Mouse (Mus musculus): Measurements from ENCODE around the gene Serf1. TPM values are rescaled to one million over a fixed set of nuclear protein-coding genes. Genes with fewer than 3 reads are reported as not detected.

Gene Serf1
- total RNA-seq, 1 experiment, result 11.0 TPM

DNA sequence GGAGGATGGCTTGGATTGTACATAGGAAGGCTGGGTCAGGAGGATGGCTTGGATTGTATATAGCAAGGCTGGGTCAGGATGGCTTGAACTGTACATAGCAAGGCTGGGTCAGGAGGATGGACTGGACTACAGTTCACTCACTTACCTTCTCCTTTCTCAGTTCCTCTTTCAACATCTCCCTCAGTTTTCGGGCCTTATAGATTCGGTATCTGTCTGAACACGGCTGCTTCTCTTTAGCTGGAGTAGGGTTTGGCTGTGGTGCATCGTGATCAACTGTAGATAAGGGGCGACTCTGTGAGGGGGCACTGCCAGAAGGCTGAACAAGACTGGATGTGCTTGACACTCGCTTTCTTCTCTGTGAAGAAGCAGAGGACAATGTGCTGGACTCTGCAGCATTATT lies 9.0 kb upstream of the Serf1 start:
- no peak for DNase-seq (ENCODE audit: low read depth, low spot score)
- H3K4me3 ChIP-seq (ENCODE audit: insufficient read depth in 1 of 2, low read depth in 1 of 2, low read length in 2 of 2, poor library complexity in 1 of 2, severe bottlenecking in 1 of 2), result no peak overlapping the region
- H3K9ac ChIP-seq (ENCODE audit: insufficient read depth, low read depth, low read length, poor library complexity, severe bottlenecking), result peak overlapping the region; percentile 32
- in situ Hi-C loops (cut with MboI; ENCODE audit: low sequenced_read_pairs in 2 of 2, unreplicated experiment in 2 of 2), result loop anchor here in 1 of 2 experiments (25.0 kb wide), 2 partner anchors 538 to 713 kb away; no protein-coding TSS in a partner anchor
- no peak for TF ChIP-seq ZNF384 (IDR thresholded peaks at IDR 0.05; ENCODE audit: low read depth, low read length)
- no peak for TF ChIP-seq MAFK (IDR thresholded peaks at IDR 0.05; ENCODE audit: insufficient read depth, low read depth, low read length)
- TF ChIP-seq ZC3H11A (IDR thresholded peaks at IDR 0.05; ENCODE audit: borderline replicate concordance, low read depth, low read length), result no peak
- no peak for TF ChIP-seq CHD2 (IDR thresholded peaks at IDR 0.05; ENCODE audit: low read depth, low read length)
- TF ChIP-seq HCFC1 (IDR thresholded peaks at IDR 0.05; ENCODE audit: borderline replicate concordance, insufficient read depth, low read length), result no peak
- no peaks in the 10 kb centered on the region for H3K9me3 ChIP-seq (ENCODE audit: control insufficient read depth, insufficient read depth, low read depth, low read length)
- no peak overlapping the region for H3K27ac ChIP-seq (ENCODE audit: insufficient read depth, low read depth, low read length, poor library complexity, severe bottlenecking)
- H3K4me1 ChIP-seq (ENCODE audit: control insufficient read depth in 2 of 2, insufficient read depth in 2 of 2, low read length in 2 of 2, poor library complexity in 1 of 2), result peaks cover 0 to 2% of the 10 kb centered on the region in 2 experiments; a peak in 1 of 4 replicates
- H3K36me3 ChIP-seq (ENCODE audit: control insufficient read depth, insufficient read depth, low read length, poor library complexity, severe bottlenecking), result peaks cover 14% of the 10 kb centered on the region

GRCm38 (mm10) chr13:100103052-100103658 lies 4.7 kb upstream of the Serf1 start:
- Histone ChIP-seq H3K4me1 (ENCODE audit: control insufficient read depth in 2 of 2, insufficient read depth in 2 of 2, low read length in 2 of 2, poor library complexity in 1 of 2) (peaks cover 0 to 2% of the 10 kb centered on the region in 2 experiments; a peak in 1 of 4 replicates), H3K9ac (ENCODE audit: insufficient read depth, low read depth, low read length, poor library complexity, severe bottlenecking) (peak overlapping the region; percentile 97), H3K27ac (ENCODE audit: insufficient read depth, low read depth, low read length, poor library complexity, severe bottlenecking) (peak overlapping the region; percentile 74; the same call in 1 of the 2 replicates)

GRCm38 (mm10) chr13:100103748-100104254 lies 4.0 kb upstream of the Serf1 start, which contains the start of gene Bdp1:
Gene Bdp1 (minus strand): TSS chr13:100104070.
- TF ChIP-seq ZC3H11A (IDR thresholded peaks at IDR 0.05; ENCODE audit: borderline replicate concordance, low read depth, low read length), result no peak
- peak; percentile 89 for TF ChIP-seq HCFC1 (IDR thresholded peaks at IDR 0.05; ENCODE audit: borderline replicate concordance, insufficient read depth, low read length)
- peak; percentile 97 for TF ChIP-seq ZNF384 (IDR thresholded peaks at IDR 0.05; ENCODE audit: low read depth, low read length)
- peak within 1 kb of the TSS; percentile 74 for H3K27ac ChIP-seq (ENCODE audit: insufficient read depth, low read depth, low read length, poor library complexity, severe bottlenecking)
- H3K9ac ChIP-seq (ENCODE audit: insufficient read depth, low read depth, low read length, poor library complexity, severe bottlenecking), result peak within 1 kb of the TSS; percentile 97
- peaks cover 0 to 2% of the 10 kb centered on the region in 2 experiments; a peak in 1 of 4 replicates for H3K4me1 ChIP-seq (ENCODE audit: control insufficient read depth in 2 of 2, insufficient read depth in 2 of 2, low read length in 2 of 2, poor library complexity in 1 of 2)
- peaks cover 2% of the 10 kb centered on the region; the same call in 1 of the 2 replicates for H3K36me3 ChIP-seq (ENCODE audit: control insufficient read depth, insufficient read depth, low read length, poor library complexity, severe bottlenecking)
- in situ Hi-C loops (cut with MboI; ENCODE audit: low sequenced_read_pairs in 2 of 2, unreplicated experiment in 2 of 2), result no loop called here
- DNase-seq (ENCODE audit: low read depth, low spot score), result peak; percentile 86
- H3K9me3 ChIP-seq (ENCODE audit: control insufficient read depth, insufficient read depth, low read depth, low read length), result no peaks in the 10 kb centered on the region
- H3K4me3 ChIP-seq (ENCODE audit: insufficient read depth in 1 of 2, low read depth in 1 of 2, low read length in 2 of 2, poor library complexity in 1 of 2, severe bottlenecking in 1 of 2), result peak within 1 kb of the TSS; percentile 85 to 94

More at GRCm38 (mm10) chr13:100103052-100103658, 4.7 kb upstream of the Serf1 start:
- Histone ChIP-seq H3K9me3 (ENCODE audit: control insufficient read depth, insufficient read depth, low read depth, low read length) (no peaks in the 10 kb centered on the region), H3K4me3 (ENCODE audit: insufficient read depth in 1 of 2, low read depth in 1 of 2, low read length in 2 of 2, poor library complexity in 1 of 2, severe bottlenecking in 1 of 2) (peak overlapping the region; percentile 85 to 94), H3K36me3 (ENCODE audit: control insufficient read depth, insufficient read depth, low read length, poor library complexity, severe bottlenecking) (peaks cover 6% of the 10 kb centered on the region)
- no peak for DNase-seq (ENCODE audit: low read depth, low spot score)
- in situ Hi-C loops (cut with MboI; ENCODE audit: low sequenced_read_pairs in 2 of 2, unreplicated experiment in 2 of 2), result no loop called here
- TF ChIP-seq MAFK (IDR thresholded peaks at IDR 0.05; ENCODE audit: insufficient read depth, low read depth, low read length) (no peak), ZNF384 (IDR thresholded peaks at IDR 0.05; ENCODE audit: low read depth, low read length) (no peak), ZC3H11A (IDR thresholded peaks at IDR 0.05; ENCODE audit: borderline replicate concordance, low read depth, low read length) (no peak), CHD2 (IDR thresholded peaks at IDR 0.05; ENCODE audit: low read depth, low read length) (no peak), HCFC1 (IDR thresholded peaks at IDR 0.05; ENCODE audit: borderline replicate concordance, insufficient read depth, low read length) (no peak)

- Histone ChIP-seq H3K4me3 (ENCODE audit: insufficient read depth in 1 of 2, low read depth in 1 of 2, low read length in 2 of 2, poor library complexity in 1 of 2, severe bottlenecking in 1 of 2) (no peak overlapping the region), H3K9ac (ENCODE audit: insufficient read depth, low read depth, low read length, poor library complexity, severe bottlenecking) (no peak overlapping the region), H3K36me3 (ENCODE audit: control insufficient read depth, insufficient read depth, low read length, poor library complexity, severe bottlenecking) (no peaks in the 10 kb centered on the region), H3K9me3 (ENCODE audit: control insufficient read depth, insufficient read depth, low read depth, low read length) (no peaks in the 10 kb centered on the region), H3K4me1 (ENCODE audit: control insufficient read depth in 2 of 2, insufficient read depth in 2 of 2, low read length in 2 of 2, poor library complexity in 1 of 2) (no peaks in the 10 kb centered on the region), H3K27ac (ENCODE audit: insufficient read depth, low read depth, low read length, poor library complexity, severe bottlenecking) (no peak overlapping the region)
- no peak for TF ChIP-seq HCFC1 (IDR thresholded peaks at IDR 0.05; ENCODE audit: borderline replicate concordance, insufficient read depth, low read length)
- TF ChIP-seq ZC3H11A (IDR thresholded peaks at IDR 0.05; ENCODE audit: borderline replicate concordance, low read depth, low read length), result 0 out of 2 replicates have a peak, but pooled peaks have one; percentile 60
- DNase-seq (ENCODE audit: low read depth, low spot score), result no peak
- in situ Hi-C loops (cut with MboI; ENCODE audit: low sequenced_read_pairs in 2 of 2, unreplicated experiment in 2 of 2), result no loop called here
These were observed 4.6 kb downstream of the Serf1 start for GRCm38 (mm10) chr13:100112218-100112972.

All from ES-E14 (cell line).